Mouse (Mus musculus): ENCODE measurements around the gene Col5a1. TPM values are rescaled to one million over a fixed set of nuclear protein-coding genes. Genes with fewer than 3 reads are reported as not detected.

Gene Col5a1
- 2.8 and 8.5 TPM in 2 replicates for polyA plus RNA-seq (2014; fragmentation: Nextera tagmentation; extraction: Ambion mirVana)

GRCm38 (mm10) chr2:27886148-27886551, at the start of gene Col5a1:
Gene Col5a1 (plus strand): TSS chr2:27886425.
- peak within 1 kb of the TSS; percentile 99 for H3K4me2 ChIP-seq (ENCODE audit: low read length)
- H3K9me3 ChIP-seq (ENCODE audit: control insufficient read depth, low read length): no peaks in the 10 kb centered on the region
- peak within 1 kb of the TSS; percentile 48 for H3K4me3 ChIP-seq (replicated peaks; ENCODE audit: low read depth, low read length)
- peaks cover 16% of the 10 kb centered on the region; the same call in 1 of the 2 replicates for H3K27me3 ChIP-seq (ENCODE audit: control insufficient read depth, insufficient read depth, low read length)
- 0 out of 2 replicates have a peak within 1 kb of the TSS, but pooled peaks have one; percentile 41 for H3K27ac ChIP-seq (replicated peaks; ENCODE audit: low read depth, low read length)
- peaks cover 22% of the 10 kb centered on the region for H3K4me1 ChIP-seq (ENCODE audit: control insufficient read depth, insufficient read depth, low read length)
- WGBS: under 1% methylated on average over 43 of the region's 45 CpGs
- ATAC-seq (ENCODE audit: low FRiP score, low TSS enrichment) (peak; percentile 80), DNase-seq (peak; percentile 85)
- H3K9ac ChIP-seq (replicated peaks; ENCODE audit: low read length): peak within 1 kb of the TSS; percentile 48
- no peaks in the 10 kb centered on the region for H3K36me3 ChIP-seq (ENCODE audit: control insufficient read depth, insufficient read depth, low read length)

- peak; percentile 42 for DNase-seq
- WGBS: 8% methylated on average over 9 of the region's 9 CpGs
- ATAC-seq (ENCODE audit: low FRiP score, low TSS enrichment): no peak
Observed at GRCm38 (mm10) chr2:27838112-27838511, 48.1 kb upstream of the Col5a1 start.

GRCm38 (mm10) chr2:27840890-27841289, 45.3 kb upstream of the Col5a1 start:
- Histone ChIP-seq H3K36me3 (ENCODE audit: control insufficient read depth, insufficient read depth, low read length) (no peaks in the 10 kb centered on the region), H3K9me3 (ENCODE audit: control insufficient read depth, low read length) (no peaks in the 10 kb centered on the region), H3K4me1 (ENCODE audit: control insufficient read depth, insufficient read depth, low read length) (peaks cover 13% of the 10 kb centered on the region), H3K27ac (replicated peaks; ENCODE audit: low read depth, low read length) (no peak overlapping the region), H3K4me2 (ENCODE audit: low read length) (no peak overlapping the region), H3K4me3 (replicated peaks; ENCODE audit: low read depth, low read length) (no peak overlapping the region), H3K9ac (replicated peaks; ENCODE audit: low read length) (no peak overlapping the region), H3K27me3 (ENCODE audit: control insufficient read depth, insufficient read depth, low read length) (no peaks in the 10 kb centered on the region)
- DNase-seq (no peak), ATAC-seq (ENCODE audit: low FRiP score, low TSS enrichment) (no peak)
- 78% methylated on average over 3 of the region's 3 CpGs for WGBS

More at GRCm38 (mm10) chr2:27838112-27838511, 48.1 kb upstream of the Col5a1 start:
- peaks cover 21% of the 10 kb centered on the region for H3K4me1 ChIP-seq (ENCODE audit: control insufficient read depth, insufficient read depth, low read length)
- no peak overlapping the region for H3K4me3 ChIP-seq (replicated peaks; ENCODE audit: low read depth, low read length)
- no peaks in the 10 kb centered on the region for H3K36me3 ChIP-seq (ENCODE audit: control insufficient read depth, insufficient read depth, low read length)
- no peaks in the 10 kb centered on the region for H3K9me3 ChIP-seq (ENCODE audit: control insufficient read depth, low read length)
- H3K27ac ChIP-seq (replicated peaks; ENCODE audit: low read depth, low read length): no peak overlapping the region
- no peaks in the 10 kb centered on the region for H3K27me3 ChIP-seq (ENCODE audit: control insufficient read depth, insufficient read depth, low read length)
- H3K4me2 ChIP-seq (ENCODE audit: low read length): no peak overlapping the region
- H3K9ac ChIP-seq (replicated peaks; ENCODE audit: low read length): no peak overlapping the region

GRCm38 (mm10) chr2:27842893-27843292, 43.3 kb upstream of the Col5a1 start:
- WGBS: 84% methylated on average over 13 of the region's 13 CpGs
- ATAC-seq (ENCODE audit: low FRiP score, low TSS enrichment): no peak
- no peak for DNase-seq

GRCm38 (mm10) chr2:27844885-27845284, 41.3 kb upstream of the Col5a1 start:
- Histone ChIP-seq H3K4me3 (replicated peaks; ENCODE audit: low read depth, low read length) (no peak overlapping the region), H3K4me2 (ENCODE audit: low read length) (no peak overlapping the region), H3K27ac (replicated peaks; ENCODE audit: low read depth, low read length) (no peak overlapping the region), H3K4me1 (ENCODE audit: control insufficient read depth, insufficient read depth, low read length) (no peaks in the 10 kb centered on the region), H3K36me3 (ENCODE audit: control insufficient read depth, insufficient read depth, low read length) (no peaks in the 10 kb centered on the region), H3K27me3 (ENCODE audit: control insufficient read depth, insufficient read depth, low read length) (no peaks in the 10 kb centered on the region), H3K9ac (replicated peaks; ENCODE audit: low read length) (no peak overlapping the region), H3K9me3 (ENCODE audit: control insufficient read depth, low read length) (no peaks in the 10 kb centered on the region)
- 91% methylated on average over 4 of the region's 4 CpGs for WGBS
- no peak for ATAC-seq (ENCODE audit: low FRiP score, low TSS enrichment)
- DNase-seq: no peak

More at GRCm38 (mm10) chr2:27842893-27843292, 43.3 kb upstream of the Col5a1 start:
- H3K9ac ChIP-seq (replicated peaks; ENCODE audit: low read length): no peak overlapping the region
- H3K4me2 ChIP-seq (ENCODE audit: low read length): no peak overlapping the region
- H3K27me3 ChIP-seq (ENCODE audit: control insufficient read depth, insufficient read depth, low read length): no peaks in the 10 kb centered on the region
- no peak overlapping the region for H3K4me3 ChIP-seq (replicated peaks; ENCODE audit: low read depth, low read length)
- no peaks in the 10 kb centered on the region for H3K36me3 ChIP-seq (ENCODE audit: control insufficient read depth, insufficient read depth, low read length)
- no peaks in the 10 kb centered on the region for H3K9me3 ChIP-seq (ENCODE audit: control insufficient read depth, low read length)
- H3K27ac ChIP-seq (replicated peaks; ENCODE audit: low read depth, low read length): no peak overlapping the region
- H3K4me1 ChIP-seq (ENCODE audit: control insufficient read depth, insufficient read depth, low read length): 0 out of 2 replicates have a peak, but pooled peaks cover 6% of the 10 kb centered on the region

GRCm38 (mm10) chr2:27847001-27847400, 39.2 kb upstream of the Col5a1 start:
- Histone ChIP-seq H3K4me2 (ENCODE audit: low read length) (no peak overlapping the region), H3K4me1 (ENCODE audit: control insufficient read depth, insufficient read depth, low read length) (no peaks in the 10 kb centered on the region), H3K4me3 (replicated peaks; ENCODE audit: low read depth, low read length) (no peak overlapping the region), H3K36me3 (ENCODE audit: control insufficient read depth, insufficient read depth, low read length) (no peaks in the 10 kb centered on the region), H3K27ac (replicated peaks; ENCODE audit: low read depth, low read length) (no peak overlapping the region), H3K9me3 (ENCODE audit: control insufficient read depth, low read length) (no peaks in the 10 kb centered on the region), H3K9ac (replicated peaks; ENCODE audit: low read length) (no peak overlapping the region), H3K27me3 (ENCODE audit: control insufficient read depth, insufficient read depth, low read length) (no peaks in the 10 kb centered on the region)
- WGBS: 71% methylated on average over 5 of the region's 5 CpGs
- DNase-seq (no peak), ATAC-seq (ENCODE audit: low FRiP score, low TSS enrichment) (no peak)

- DNase-seq: no peak
- WGBS: 71% methylated on average over 7 of the region's 7 CpGs
Observed at GRCm38 (mm10) chr2:27847851-27848435, 38.3 kb upstream of the Col5a1 start.

GRCm38 (mm10) chr2:27848466-27848865, 37.8 kb upstream of the Col5a1 start:
- DNase-seq: no peak
- Histone ChIP-seq H3K9ac (replicated peaks; ENCODE audit: low read length) (no peak overlapping the region), H3K4me1 (ENCODE audit: control insufficient read depth, insufficient read depth, low read length) (no peaks in the 10 kb centered on the region), H3K4me3 (replicated peaks; ENCODE audit: low read depth, low read length) (no peak overlapping the region), H3K27ac (replicated peaks; ENCODE audit: low read depth, low read length) (no peak overlapping the region), H3K27me3 (ENCODE audit: control insufficient read depth, insufficient read depth, low read length) (no peaks in the 10 kb centered on the region), H3K9me3 (ENCODE audit: control insufficient read depth, low read length) (no peaks in the 10 kb centered on the region), H3K36me3 (ENCODE audit: control insufficient read depth, insufficient read depth, low read length) (no peaks in the 10 kb centered on the region), H3K4me2 (ENCODE audit: low read length) (no peak overlapping the region)
- ATAC-seq (ENCODE audit: low FRiP score, low TSS enrichment): no peak
- 88% methylated on average over 5 of the region's 5 CpGs for WGBS

More at GRCm38 (mm10) chr2:27847851-27848435, 38.3 kb upstream of the Col5a1 start:
- H3K27ac ChIP-seq (replicated peaks; ENCODE audit: low read depth, low read length): no peak overlapping the region
- H3K9ac ChIP-seq (replicated peaks; ENCODE audit: low read length): no peak overlapping the region
- H3K27me3 ChIP-seq (ENCODE audit: control insufficient read depth, insufficient read depth, low read length): no peaks in the 10 kb centered on the region
- ATAC-seq (ENCODE audit: low FRiP score, low TSS enrichment): no peak
- H3K4me2 ChIP-seq (ENCODE audit: low read length): no peak overlapping the region
- H3K36me3 ChIP-seq (ENCODE audit: control insufficient read depth, insufficient read depth, low read length): no peaks in the 10 kb centered on the region
- H3K4me1 ChIP-seq (ENCODE audit: control insufficient read depth, insufficient read depth, low read length): no peaks in the 10 kb centered on the region
- no peaks in the 10 kb centered on the region for H3K9me3 ChIP-seq (ENCODE audit: control insufficient read depth, low read length)
- H3K4me3 ChIP-seq (replicated peaks; ENCODE audit: low read depth, low read length): no peak overlapping the region

- WGBS: 57% methylated on average over 9 of the region's 9 CpGs
- no peaks in the 10 kb centered on the region for H3K9me3 ChIP-seq (ENCODE audit: control insufficient read depth, low read length)
- no peak overlapping the region for H3K4me3 ChIP-seq (replicated peaks; ENCODE audit: low read depth, low read length)
- ATAC-seq (ENCODE audit: low FRiP score, low TSS enrichment): no peak
- no peaks in the 10 kb centered on the region for H3K36me3 ChIP-seq (ENCODE audit: control insufficient read depth, insufficient read depth, low read length)
- no peaks in the 10 kb centered on the region for H3K27me3 ChIP-seq (ENCODE audit: control insufficient read depth, insufficient read depth, low read length)
- H3K9ac ChIP-seq (replicated peaks; ENCODE audit: low read length): no peak overlapping the region; the same call in 1 of the 2 replicates
- DNase-seq: peak; percentile 32
- no peak overlapping the region for H3K27ac ChIP-seq (replicated peaks; ENCODE audit: low read depth, low read length)
- H3K4me2 ChIP-seq (ENCODE audit: low read length): no peak overlapping the region
- no peaks in the 10 kb centered on the region for H3K4me1 ChIP-seq (ENCODE audit: control insufficient read depth, insufficient read depth, low read length)
Observed at GRCm38 (mm10) chr2:27858348-27858903, 27.8 kb upstream of the Col5a1 start.

Data from midbrain, embryonic 14.5 days (tissue).